Mouse (Mus musculus) MEL (cell line): ENCODE data around the gene Cldn4.

Experiments
- CHD2 ChIP-seq: IDR thresholded peaks from 2 replicates; pipeline ENCODE4 v1.6.1; 2011; ENCODE audit warnings: low read length, improper control_type of control experiment
- CTCF ChIP-seq, 3 experiments: IDR thresholded peaks in 2 of 3; conservative IDR thresholded peaks in 1 of 3; 2 replicates each; pipeline ENCODE4 v1.5.1; 2011 to 2012; ENCODE audit warnings: low read length in 3 of 3, low read depth in 2 of 3, mild to moderate bottlenecking in 2 of 3, improper control_type of control experiment in 1 of 3, inconsistent platforms in 1 of 3, mixed read lengths in 1 of 3, moderate library complexity in 1 of 3; ENCODE audit not compliant: control insufficient read depth in 1 of 3, insufficient read depth in 1 of 3, poor library complexity in 1 of 3, severe bottlenecking in 1 of 3
- GATA1 ChIP-seq: IDR thresholded peaks from 2 replicates; pipeline ENCODE4 v1.6.1; 2011; ENCODE audit warnings: low read depth, low read length, improper control_type of control experiment
- MAFK ChIP-seq: IDR thresholded peaks from 2 replicates; pipeline ENCODE4 v1.6.1; 2011; ENCODE audit warnings: low read depth, mild to moderate bottlenecking, low read length, improper control_type of control experiment, borderline replicate concordance
- MYC ChIP-seq: IDR thresholded peaks from 2 replicates; pipeline ENCODE4 v1.6.1; 2011; ENCODE audit warnings: low read depth, mild to moderate bottlenecking, low read length, improper control_type of control experiment, moderate library complexity
- POLR2A ChIP-seq, 2 experiments: IDR thresholded peaks; 2 replicates each; pipeline ENCODE4 v1.6.1; 2011 to 2012; ENCODE audit warnings: low read length in 2 of 2, mild to moderate bottlenecking in 2 of 2, control low read depth in 1 of 2, improper control_type of control experiment in 1 of 2, low read depth in 1 of 2, moderate library complexity in 1 of 2; ENCODE audit not compliant: control insufficient read depth in 1 of 2, insufficient read depth in 1 of 2, poor library complexity in 1 of 2
- TCF12 ChIP-seq: IDR thresholded peaks from 2 replicates; pipeline ENCODE4 v1.6.1; 2014; ENCODE audit warnings: low read depth, mild to moderate bottlenecking, inconsistent platforms, low read length, improper control_type of control experiment, moderate library complexity
- USF1 ChIP-seq: IDR thresholded peaks from 2 replicates; pipeline ENCODE4 v1.6.1; 2014; ENCODE audit warnings: low read depth, mild to moderate bottlenecking, inconsistent platforms, low read length, improper control_type of control experiment, moderate library complexity

DNA sequence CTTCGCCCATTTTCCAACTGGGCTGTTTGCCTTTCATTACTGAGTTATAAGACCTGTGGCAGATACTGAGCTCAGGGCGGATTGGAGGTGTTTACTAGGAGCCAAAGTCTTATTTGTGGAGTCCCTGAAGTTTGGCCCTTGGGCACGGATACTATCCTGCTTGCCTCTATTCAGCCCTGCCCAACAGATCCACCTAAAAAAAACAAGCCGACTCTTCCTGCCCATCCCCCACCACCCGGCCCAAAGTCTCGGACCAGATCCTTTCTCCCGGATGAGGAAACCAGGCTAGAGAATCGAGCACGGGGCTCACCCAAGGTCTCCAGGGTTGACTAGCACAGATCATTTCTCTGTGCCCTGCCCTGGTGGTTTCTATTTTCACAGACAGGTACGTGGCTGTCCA, 34.4 kb upstream of the Cldn4 start:
- TF ChIP-seq MYC (no peak), MAFK (no peak), POLR2A (IDR thresholded peaks at IDR 0.05; ENCODE audit: control insufficient read depth in 1 of 2, insufficient read depth in 1 of 2, low read depth in 1 of 2, low read length in 2 of 2, poor library complexity in 1 of 2) (no peak), CTCF (IDR thresholded peaks at IDR 0.05 in 2 of 3, conservative IDR thresholded peaks at IDR 0.05 in 1 of 3; ENCODE audit: control insufficient read depth in 1 of 3, insufficient read depth in 1 of 3, low read depth in 2 of 3, low read length in 3 of 3, poor library complexity in 1 of 3, severe bottlenecking in 1 of 3) (no peak), CHD2 (no peak), TCF12 (no peak), GATA1 (no peak), USF1 (no peak)
